Mouse (Mus musculus) T-helper 2 cell (primary cell): ENCODE data around the gene Pcyt2.

Experiments used
- in situ Hi-C: fragments of 300-600 bp; cut with MboI, MseI; formaldehyde crosslinking; loops from one replicate; pipeline ENCODE4 v1.15.1; 2025; ENCODE audit warnings: high pct_unique_total_duplicates

The Pcyt2 gene

DNA sequence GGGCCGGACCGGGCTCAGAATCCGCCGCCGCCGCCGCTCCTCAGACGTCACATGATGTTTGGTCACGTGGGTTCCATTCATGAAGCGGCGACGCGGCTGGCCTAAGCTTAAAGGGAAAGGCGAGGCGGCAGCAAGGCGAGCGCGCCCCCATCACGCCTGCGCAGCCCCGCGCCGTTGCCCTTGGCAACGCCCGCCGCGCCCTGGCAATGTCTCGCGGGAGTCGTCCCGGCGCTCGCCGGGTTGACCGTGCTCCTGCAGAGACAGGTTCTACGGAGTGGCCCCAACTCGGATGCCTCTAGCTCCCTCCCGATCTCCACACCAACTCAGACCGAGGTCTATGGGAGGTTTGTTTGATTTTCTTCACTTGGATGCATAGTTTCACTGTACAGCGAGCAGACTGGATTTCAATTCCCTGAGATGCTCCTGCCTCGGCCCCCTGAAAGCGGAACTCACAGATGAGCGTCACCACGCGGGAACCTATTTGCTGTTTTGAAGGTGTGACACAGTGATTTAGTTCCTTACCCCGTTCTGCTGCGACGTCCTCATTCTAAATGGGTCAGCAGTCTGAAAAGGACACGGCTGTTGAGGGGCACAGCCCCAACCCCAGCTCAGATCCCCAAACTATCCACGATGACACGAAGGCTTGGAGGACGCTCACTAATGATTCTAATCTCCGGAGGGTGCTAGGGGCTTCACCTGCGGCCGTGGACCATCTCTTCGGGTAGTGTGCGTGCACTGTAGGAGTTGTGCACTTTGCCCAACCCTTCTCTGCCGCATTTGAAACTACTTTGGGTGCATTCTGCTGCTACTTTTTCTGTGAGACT lies 16.0 kb upstream of the Pcyt2 start, which contains the start of gene Mafg:
TSS of gene Mafg (minus strand) at position 81 of the 824 bp plus-strand sequence.
- in situ Hi-C loops: no loop called here

DNA sequence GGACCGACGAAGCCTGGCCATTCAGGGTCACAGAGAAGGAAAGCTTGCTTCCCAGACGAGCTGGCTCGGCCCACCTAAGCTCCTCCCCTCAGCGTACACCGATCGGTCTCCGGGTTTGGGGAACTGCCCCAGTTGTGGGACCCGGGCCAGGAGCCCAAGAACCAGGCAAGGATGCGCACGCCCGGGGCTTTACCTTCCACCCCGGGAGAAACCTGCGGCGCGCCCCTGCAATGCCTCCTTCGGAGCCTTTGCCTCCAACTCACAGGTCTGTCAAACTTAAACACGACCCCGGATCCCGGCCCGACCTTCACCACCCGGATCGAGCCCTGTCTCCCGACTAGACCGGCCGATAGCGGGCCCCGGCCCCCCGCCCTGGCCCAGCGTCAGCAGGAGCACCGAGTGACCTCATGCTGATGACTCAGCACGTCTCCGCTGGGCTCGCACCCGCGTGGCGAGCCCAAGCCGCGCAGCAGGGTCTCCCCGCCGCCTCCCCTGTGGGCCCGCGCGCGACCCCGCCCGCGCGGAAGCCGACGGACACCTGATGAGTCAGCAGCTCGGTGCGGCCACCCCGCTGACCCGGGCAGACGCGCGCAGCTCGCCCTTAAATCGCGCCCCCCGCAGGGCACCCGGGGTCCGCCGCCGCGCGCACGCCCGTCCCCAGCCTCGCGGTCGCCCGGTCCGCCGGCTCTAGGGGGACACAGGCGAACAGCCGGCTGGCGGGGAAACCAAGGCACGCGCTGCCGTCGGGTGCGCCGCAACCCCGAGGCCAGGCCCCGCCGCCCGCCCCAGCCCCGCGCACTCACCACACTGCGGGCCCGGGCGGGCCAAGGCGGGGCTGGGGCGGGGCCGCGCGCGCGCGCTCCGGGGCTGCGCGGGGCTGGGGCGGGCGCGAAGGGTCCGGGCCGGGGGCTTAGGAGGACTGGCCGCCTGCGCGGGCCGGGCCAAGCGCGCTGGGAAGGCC lies 15.1 kb upstream of the Pcyt2 start:
- in situ Hi-C loops: no loop called here

DNA sequence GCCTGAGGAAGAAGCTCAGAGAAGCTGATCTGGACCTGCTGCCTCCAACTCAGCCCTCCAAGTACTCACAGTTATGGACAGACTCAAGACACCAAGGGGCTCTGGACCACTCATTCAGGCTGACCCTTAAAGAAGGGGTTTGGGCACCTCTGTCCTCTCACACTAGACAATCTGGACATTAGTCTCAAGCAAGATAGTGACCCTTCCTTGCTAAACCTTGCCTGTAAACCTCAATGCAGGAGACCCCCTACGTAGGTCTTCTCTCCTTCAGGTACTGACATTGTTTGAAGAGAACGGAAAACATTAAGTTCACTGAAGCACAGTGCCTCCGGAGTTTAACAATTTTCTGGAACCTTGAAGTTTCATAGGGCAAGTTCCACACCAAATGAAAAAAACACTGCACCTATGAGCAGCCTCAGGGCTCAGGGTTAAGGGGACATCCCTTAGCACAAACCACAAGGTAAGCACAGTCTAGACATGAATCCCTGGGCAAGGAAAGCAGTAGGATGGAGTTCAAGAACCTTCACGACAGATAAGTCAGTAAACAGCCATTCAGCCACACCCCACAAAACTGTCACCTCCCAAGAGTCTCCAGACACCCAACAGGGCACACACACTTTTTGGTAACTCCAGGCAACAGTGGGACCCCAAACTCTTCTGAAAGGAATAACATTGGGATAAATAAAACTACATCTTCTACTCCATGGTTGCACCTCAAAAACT lies 14.2 kb upstream of the Pcyt2 start:
- in situ Hi-C loops: no loop called here

DNA sequence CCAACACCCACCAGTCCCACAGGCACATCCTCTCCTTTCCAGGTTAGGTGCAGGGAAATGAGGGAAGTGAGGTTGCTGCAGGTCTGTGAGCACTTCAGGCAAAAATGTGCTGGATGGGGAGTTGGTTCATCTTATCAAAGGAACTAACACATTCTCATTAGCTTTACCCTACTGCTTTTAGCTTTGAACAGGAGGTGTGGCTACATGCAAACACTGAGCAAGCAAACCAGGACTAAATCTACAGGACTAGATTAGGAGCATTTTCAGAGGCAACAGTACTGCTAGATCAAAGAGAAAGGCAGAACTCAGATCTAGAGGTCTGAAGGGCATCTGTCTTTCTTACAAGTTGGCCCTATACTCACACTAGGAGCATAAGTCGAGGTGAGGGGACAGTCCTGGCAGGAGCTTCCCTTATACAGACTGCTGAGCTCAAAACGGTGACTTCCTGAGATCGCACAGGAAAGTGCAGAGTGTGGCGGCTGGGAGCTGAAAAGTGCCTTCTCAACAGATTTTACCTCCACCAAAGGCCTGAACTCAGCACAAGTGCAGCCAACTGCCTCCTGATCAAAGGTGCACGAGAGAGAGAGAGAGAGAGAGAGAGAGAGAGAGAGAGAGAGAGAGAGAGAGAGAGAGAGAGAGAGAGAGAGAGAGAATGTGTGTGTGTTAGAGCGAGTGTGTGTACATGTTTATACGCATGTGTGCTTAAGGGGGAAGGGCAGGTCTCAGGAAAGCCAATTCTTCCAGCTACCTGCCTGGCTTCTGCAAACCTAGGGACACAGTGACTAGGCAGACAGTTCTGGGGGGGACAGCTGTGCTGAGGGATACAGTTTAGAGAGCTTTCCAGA lies 13.4 kb upstream of the Pcyt2 start:
- in situ Hi-C loops: no loop called here

GRCm38 (mm10) chr11:120630401-120630871 lies 12.7 kb upstream of the Pcyt2 start:
- in situ Hi-C loops: no loop called here

DNA sequence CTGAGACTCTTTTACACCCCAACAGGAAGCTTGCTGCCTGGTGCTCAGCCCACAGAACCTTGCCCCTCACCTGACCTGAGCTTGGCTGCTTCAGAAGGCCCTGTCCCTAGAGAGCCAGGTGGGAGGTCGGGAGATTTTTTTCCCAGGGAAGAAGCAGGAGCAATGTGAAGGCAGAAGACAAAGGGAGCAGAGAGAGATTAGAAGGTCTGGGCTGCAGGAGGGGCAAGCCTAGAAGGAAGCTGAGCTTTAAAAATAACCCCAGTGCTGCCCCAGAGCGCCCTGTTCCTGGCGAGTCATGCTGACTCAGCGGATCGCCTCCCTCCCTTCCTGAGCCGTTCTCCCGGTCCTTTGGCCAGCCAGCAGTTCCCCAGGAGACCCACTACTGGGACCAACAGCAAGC lies 12.2 kb upstream of the Pcyt2 start:
- in situ Hi-C loops: loop anchor here (10.0 kb wide), 1 partner anchor 85 kb away; the partner anchor contains the start of genes Cenpx and Lrrc45

DNA sequence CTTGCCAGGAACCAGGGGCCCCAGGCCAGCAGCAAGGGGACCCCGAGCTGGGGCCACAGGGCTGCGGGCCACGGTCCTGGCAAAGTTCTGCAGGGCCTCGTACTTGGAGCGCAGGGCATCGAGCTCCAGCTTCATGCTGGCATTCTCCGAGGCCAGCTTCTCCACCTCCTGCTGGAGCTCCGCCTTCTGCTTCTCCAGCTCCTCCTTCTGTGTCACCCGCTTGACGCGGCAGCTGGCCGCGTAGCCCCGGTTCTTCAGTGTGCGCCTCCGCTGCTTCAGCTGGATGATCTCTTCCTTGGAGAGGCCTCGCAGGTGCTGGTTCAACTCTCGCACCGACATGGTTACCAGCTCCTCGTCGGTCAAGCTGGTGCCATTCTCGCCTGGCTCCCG lies 11.6 kb upstream of the Pcyt2 start:
- in situ Hi-C loops: loop anchor here (10.0 kb wide), 1 partner anchor 85 kb away; the partner anchor contains the start of genes Cenpx and Lrrc45

DNA sequence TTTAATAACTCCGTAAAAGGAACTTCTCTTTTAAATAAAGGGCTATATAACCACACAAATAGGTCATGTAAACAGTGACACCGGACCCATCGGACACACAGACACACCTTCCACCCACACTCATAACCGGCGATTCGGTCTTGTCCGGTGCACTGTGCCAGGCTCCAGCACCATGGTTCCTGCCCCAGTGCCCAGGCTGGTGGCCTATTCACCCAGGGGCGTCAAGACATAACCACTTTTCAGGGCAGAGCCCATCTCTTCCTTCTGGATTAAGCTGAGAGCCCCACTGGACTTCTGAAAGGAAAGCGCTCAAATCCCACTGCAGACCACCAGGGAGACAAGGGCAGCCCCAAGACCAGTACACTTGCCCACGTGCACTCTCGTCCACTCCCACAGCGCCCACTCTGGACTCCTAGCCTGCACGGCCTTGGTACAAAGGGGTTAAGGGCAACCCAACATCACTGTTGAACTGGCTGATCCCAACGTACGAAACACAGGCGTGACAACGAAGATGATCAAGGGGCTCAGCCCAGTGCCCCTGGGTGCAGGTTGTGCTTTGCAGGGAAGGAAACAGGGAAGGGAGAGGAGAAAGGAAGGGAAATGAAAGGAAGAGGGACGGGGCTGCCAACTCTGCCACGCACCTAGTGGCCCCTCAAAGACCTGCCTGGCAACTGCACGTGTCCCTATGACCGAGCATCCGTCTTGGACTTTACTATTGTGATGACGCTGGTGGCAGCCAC lies 11.0 kb upstream of the Pcyt2 start:
- in situ Hi-C loops: loop anchor here (10.0 kb wide), 1 partner anchor 86 kb away; the partner anchor contains the start of genes Cenpx and Lrrc45

- in situ Hi-C loops: loop anchor here (10.0 kb wide), 1 partner anchor 87 kb away; the partner anchor contains the start of genes Cenpx and Lrrc45
Observed at GRCm38 (mm10) chr11:120627468-120628300, 9.9 kb upstream of the Pcyt2 start.

DNA sequence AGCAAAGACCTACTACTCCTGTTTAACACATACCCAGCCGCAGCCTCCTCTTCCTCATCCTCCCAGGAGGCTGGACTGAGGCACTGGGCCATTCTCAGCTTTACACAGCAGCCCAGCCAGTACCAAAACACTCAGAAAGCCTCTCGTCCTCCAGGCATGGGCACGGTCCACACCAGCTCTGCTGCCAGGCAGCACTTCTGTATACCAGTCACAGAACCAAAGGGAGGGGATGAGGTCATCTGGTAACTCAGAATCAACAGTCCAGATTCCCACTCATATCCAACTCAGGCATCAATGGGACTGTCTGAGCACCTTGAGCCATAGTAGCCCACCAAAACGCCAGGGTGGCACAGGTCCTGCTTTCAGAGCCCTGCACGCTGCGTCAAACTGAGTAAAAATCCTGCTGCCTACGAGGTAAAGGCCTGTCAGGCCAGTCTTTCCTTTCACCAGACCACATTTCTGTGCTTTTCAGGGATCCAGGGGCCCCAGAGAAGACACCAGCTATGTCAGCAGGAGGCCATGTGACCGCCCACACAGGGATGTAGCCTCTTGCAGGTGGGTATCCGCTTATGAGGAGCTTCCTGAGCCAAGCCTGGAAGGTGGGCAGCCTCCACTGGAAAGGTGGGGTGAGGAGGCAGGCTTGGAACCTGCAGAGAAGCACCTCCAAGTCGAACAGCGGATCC lies 9.2 kb upstream of the Pcyt2 start:
- in situ Hi-C loops: loop anchor here (10.0 kb wide), 1 partner anchor 88 kb away; the partner anchor contains the start of genes Cenpx and Lrrc45

DNA sequence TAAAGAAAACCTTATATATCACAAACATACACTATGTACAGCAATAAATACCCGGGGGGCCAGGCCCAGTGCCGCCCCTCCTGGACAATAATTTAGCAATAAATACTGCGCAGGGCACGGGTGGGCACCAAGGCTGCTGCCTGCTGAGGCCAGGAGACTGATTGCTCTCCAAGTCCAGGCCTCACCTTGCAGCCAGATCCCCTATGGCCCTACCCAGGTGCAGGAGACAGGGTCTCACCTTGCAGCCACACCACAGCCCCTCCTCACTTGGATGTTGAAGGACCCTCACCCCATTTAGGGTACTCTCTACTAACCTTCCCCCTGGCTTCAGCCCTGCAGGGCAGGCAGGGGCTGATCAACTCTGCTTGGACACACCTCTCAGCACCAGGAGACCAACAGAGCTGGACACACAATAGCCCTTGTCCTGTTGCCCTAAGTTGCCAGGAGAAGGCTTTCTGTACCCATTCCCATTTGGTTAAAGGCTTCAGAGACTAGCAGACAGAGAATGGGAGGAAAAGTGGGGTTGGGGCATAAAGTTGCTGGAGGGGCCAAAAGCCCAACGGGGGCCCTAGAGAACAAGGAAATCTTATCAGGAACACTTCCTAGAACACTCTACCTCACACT lies 7.5 kb upstream of the Pcyt2 start, which contains the start of gene Sirt7:
TSS of gene Sirt7 (minus strand) at position 89 of the 624 bp plus-strand sequence.
- in situ Hi-C loops: loop anchor here (10.0 kb wide), 1 partner anchor 90 kb away; the partner anchor contains the start of genes Cenpx and Lrrc45

- in situ Hi-C loops: loop anchor here (10.0 kb wide), 1 partner anchor 90 kb away; the partner anchor contains the start of genes Cenpx and Lrrc45
Observed at GRCm38 (mm10) chr11:120624680-120625111, 7.0 kb upstream of the Pcyt2 start.

DNA sequence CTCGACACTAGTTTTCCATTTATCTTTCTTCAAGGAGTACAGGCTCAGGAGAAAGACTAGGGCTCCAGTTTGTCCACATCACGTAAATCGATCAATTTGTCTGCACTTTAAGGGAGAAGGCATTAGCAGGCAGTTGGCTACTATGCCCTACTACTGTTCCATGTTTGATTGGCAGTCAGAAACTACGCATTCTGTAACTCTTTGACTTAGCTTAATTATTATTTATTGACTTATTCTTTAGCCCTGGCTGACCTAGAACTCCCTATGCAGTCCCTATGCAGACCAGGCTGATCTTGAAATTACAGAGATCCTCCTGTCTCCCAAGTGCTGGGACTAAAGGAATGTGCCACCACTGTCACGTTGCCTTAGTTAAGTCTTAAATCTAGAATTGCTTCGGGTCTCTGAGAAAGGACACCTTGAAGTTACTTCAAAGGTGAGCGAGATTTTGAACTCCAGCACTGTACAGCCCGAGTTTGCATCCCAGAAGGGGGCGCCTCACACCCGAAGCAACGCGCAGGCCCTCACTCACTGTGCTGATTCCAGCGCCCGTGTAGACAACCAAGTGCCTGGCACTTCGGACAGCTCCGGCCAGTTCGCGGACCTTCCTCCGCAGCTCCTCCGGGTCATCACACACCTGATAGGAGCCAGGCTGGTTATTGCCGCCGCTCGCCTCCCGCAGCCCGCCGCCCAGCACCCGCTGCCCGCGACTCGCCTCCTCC lies 6.4 kb upstream of the Pcyt2 start:
- in situ Hi-C loops: loop anchor here (10.0 kb wide), 1 partner anchor 91 kb away; the partner anchor contains the start of genes Cenpx and Lrrc45

GRCm38 (mm10) chr11:120622805-120623204 lies 5.1 kb upstream of the Pcyt2 start:
- in situ Hi-C loops: loop anchor here (10.0 kb wide), 1 partner anchor 92 kb away; the partner anchor contains the start of genes Cenpx and Lrrc45

- in situ Hi-C loops: loop anchor here (10.0 kb wide), 1 partner anchor 95 kb away; the partner anchor contains the start of genes Cenpx and Lrrc45
Observed at GRCm38 (mm10) chr11:120620195-120620594, 2.5 kb upstream of the Pcyt2 start.
